Mouse (Mus musculus) stomach, postnatal 0 days (tissue): ENCODE measurements around the gene Treml4. TPM values are rescaled to one million over a fixed set of nuclear protein-coding genes. Genes with fewer than 3 reads are reported as not detected.

Source experiments
- ATAC-seq: fragments of 200-750 bp; cut with Nextera tagmentation; 2 replicates; pipeline ENCODE4 v1.8.0; 2017; ENCODE audit not compliant: low FRiP score, low TSS enrichment
- DNase-seq: peaks from one replicate; pipeline ENCODE4 v3.0.0-alpha.2; 2016; ENCODE audit warnings: low spot score
- H3K27ac ChIP-seq: fragments of 300-500 bp; sonication (generic); replicated peaks from 2 replicates; pipeline ENCODE4 v1.5.1; 2014; ENCODE audit warnings: mild to moderate bottlenecking, control low read depth
- H3K27me3 ChIP-seq: fragments of 300-500 bp; sonication (generic); 2 replicates; pipeline ENCODE4 v1.6.1; 2014; ENCODE audit warnings: low read length; ENCODE audit not compliant: control insufficient read depth, insufficient read depth
- H3K36me3 ChIP-seq: fragments of 300-500 bp; sonication (generic); 2 replicates; pipeline ENCODE4 v1.6.1; 2014; ENCODE audit warnings: low read length, mixed read lengths; ENCODE audit not compliant: control insufficient read depth, insufficient read depth
- H3K4me1 ChIP-seq: fragments of 300-500 bp; sonication (generic); replicated peaks from 2 replicates; pipeline ENCODE4 v1.6.1; 2014; ENCODE audit warnings: antibody characterized with exemption; ENCODE audit not compliant: control insufficient read depth, insufficient read depth
- H3K4me2 ChIP-seq: fragments of 300-500 bp; sonication (generic); replicated peaks from 2 replicates; pipeline ENCODE4 v1.6.1; 2014; ENCODE audit warnings: low read depth, mild to moderate bottlenecking, control low read depth, moderate library complexity
- H3K4me3 ChIP-seq: fragments of 300-500 bp; sonication (generic); 2 replicates; pipeline ENCODE4 v1.5.1; 2014; ENCODE audit warnings: low read depth, low read length, control low read depth
- H3K9ac ChIP-seq: fragments of 300-500 bp; sonication (generic); 2 replicates; pipeline ENCODE4 v1.6.1; 2014; ENCODE audit warnings: mild to moderate bottlenecking, low read length, control low read depth, mixed read lengths
- H3K9me3 ChIP-seq: fragments of 300-500 bp; sonication (generic); 2 replicates; pipeline ENCODE4 v1.6.1; 2016; ENCODE audit warnings: low read length; ENCODE audit not compliant: control insufficient read depth
- CTCF ChIP-seq: IDR thresholded peaks from 2 replicates; pipeline ENCODE4 v1.5.1; 2016; ENCODE audit warnings: antibody characterized with exemption, low read depth, mild to moderate bottlenecking, moderate library complexity
- EP300 ChIP-seq: optimal IDR thresholded peaks from 2 replicates; pipeline ENCODE3; 2016; ENCODE audit warnings: antibody characterized with exemption
- WGBS: fragments of 180-500 bp; shearing (Covaris S2); extraction: QIAGEN DNeasy Blood & Tissue Kit; methylation state at CpG from one replicate; pipeline ENCODE4 v1.1.7; 2014; 5-methylcytosine and 5-hydroxymethylcytosine counted together
- polyA plus RNA-seq: library from polyadenylated mRNA; unstranded; fragments of >200 nt; fragmentation: Nextera tagmentation; extraction: Ambion mirVana; gene quantifications from 2 replicates; pipeline ENCODE4 v1.2.1, GENCODE M21; 2015

Treml4 gene
- polyA plus RNA-seq, 1 experiment from 2014 or later = 0.24 TPM

GRCm38 (mm10) chr17:48324258-48324657, 60.2 kb downstream of the Treml4 start:
- DNase-seq = no peak
- no peak for ATAC-seq
- H3K4me2 ChIP-seq = no peak overlapping the region
- H3K4me1 ChIP-seq = no peaks in the 10 kb centered on the region
- no peak overlapping the region for H3K27ac ChIP-seq
- TF ChIP-seq CTCF (no peak), EP300 (no peak)
- no peak overlapping the region for H3K9ac ChIP-seq
- 83% methylated on average over 5 of the region's 5 CpGs for WGBS
- H3K9me3 ChIP-seq = no peaks in the 10 kb centered on the region
- H3K36me3 ChIP-seq = no peaks in the 10 kb centered on the region
- H3K27me3 ChIP-seq = no peaks in the 10 kb centered on the region
- H3K4me3 ChIP-seq = no peak overlapping the region

Other genes starting within 250 kb of the Treml4 start
- gene 1700122O11Rik, start 226.0 kb upstream of the Treml4 start, polyA plus RNA-seq = not detected in 2 replicates
- not detected in 2 replicates for gene 1700067P10Rik, start 175.0 kb upstream of the Treml4 start, polyA plus RNA-seq
- gene 9830107B12Rik, start 118.0 kb upstream of the Treml4 start, polyA plus RNA-seq = not detected in 2 replicates
- gene A530064D06Rik, start 97.0 kb upstream of the Treml4 start, polyA plus RNA-seq = 0.05 TPM in 1 of 2 replicates, not detected in the other
- gene Trem1, start 31.5 kb upstream of the Treml4 start, polyA plus RNA-seq = 0.05 TPM in 1 of 2 replicates, not detected in the other
- gene Trem3, start 16.5 kb upstream of the Treml4 start, polyA plus RNA-seq = 0.10 TPM in 1 of 2 replicates, not detected in the other
- 0.10 TPM in 2 replicates for gene Treml2, start 35.2 kb downstream of the Treml4 start, polyA plus RNA-seq
- 0.18 and 0.21 TPM in 2 replicates for gene B430306N03Rik, start 51.8 kb downstream of the Treml4 start, polyA plus RNA-seq
- 3.5 and 4.2 TPM in 2 replicates for gene Trem2, start 82.1 kb downstream of the Treml4 start, polyA plus RNA-seq
- not detected in 2 replicates for gene Treml1, start 95.6 kb downstream of the Treml4 start, polyA plus RNA-seq
- 3.0 and 3.5 TPM in 2 replicates for gene Nfya, start 145.6 kb downstream of the Treml4 start, polyA plus RNA-seq
- gene Oard1, start 145.7 kb downstream of the Treml4 start, polyA plus RNA-seq = 42.3 and 43.8 TPM in 2 replicates
- gene Apobec2, start 168.6 kb downstream of the Treml4 start, polyA plus RNA-seq = 7.2 and 7.6 TPM in 2 replicates
- 0.41 and 0.51 TPM in 2 replicates for gene Tspo2, start 187.2 kb downstream of the Treml4 start, polyA plus RNA-seq
- 3.3 and 3.5 TPM in 2 replicates for gene Unc5cl, start 190.6 kb downstream of the Treml4 start, polyA plus RNA-seq